Mouse (Mus musculus) mouse embryonic stem cell (cell line): ENCODE measurements around the gene Zfp280b.
"Not testable (repeated sequence)": the region's sequence is repeated elsewhere in the genome, so short reads cannot be mapped to it uniquely, and the experiment has no call there.

ENCODE experiments used
- in situ Hi-C, 2 experiments: fragments of 300-500 bp; cut with MboI; formaldehyde crosslinking; loops; 1 replicate in 1 of 2; 3 replicates in 1 of 2; pipeline ENCODE4 v1.14.3; 2019 to 2020; ENCODE audit warnings: low sequenced_read_pairs in 2 of 2, low pct_unique_long_range_greater_than_20kb in 1 of 2, mixed read lengths in 1 of 2; ENCODE audit not compliant: unreplicated experiment in 1 of 2

Zfp280b gene

DNA sequence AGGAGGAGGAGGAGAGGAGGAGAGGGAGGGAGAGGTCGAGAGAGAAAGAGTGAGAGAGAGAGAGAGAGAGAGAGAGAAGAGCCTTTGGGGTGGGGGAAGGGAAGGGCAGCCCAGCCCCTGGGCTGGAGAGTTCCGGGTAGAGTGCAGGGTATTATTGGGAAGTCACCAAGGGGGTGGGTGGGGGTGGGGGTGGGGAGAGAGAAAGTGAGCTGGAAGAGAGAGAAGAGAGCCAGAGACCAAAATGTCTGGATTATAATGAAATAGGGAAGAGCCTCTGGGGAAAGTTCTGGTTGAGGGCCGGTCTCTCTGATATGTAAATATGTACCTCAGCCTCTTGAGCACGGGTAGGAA, 4.5 kb upstream of the Zfp280b start:
- in situ Hi-C loops = no loop called here

DNA sequence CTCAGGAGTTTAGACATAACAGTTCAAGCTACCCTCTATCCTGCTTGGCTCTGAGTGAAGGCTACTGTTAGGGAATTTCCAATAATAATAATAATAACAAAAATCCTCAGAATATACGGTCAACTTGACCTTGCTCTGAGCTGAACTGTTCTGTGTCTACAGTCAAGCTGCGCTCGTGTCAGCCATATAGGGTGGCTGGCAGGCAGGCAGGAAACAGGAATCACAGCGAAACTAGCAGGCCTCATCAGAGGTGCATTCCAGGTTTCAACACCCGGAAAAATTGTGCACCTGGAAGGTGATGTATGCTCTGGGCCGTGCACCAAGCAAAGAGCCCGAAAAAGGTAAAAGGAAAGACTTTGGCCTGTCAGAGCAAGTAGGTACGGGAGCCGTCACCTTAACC, 4.1 kb upstream of the Zfp280b start:
- in situ Hi-C loops = no loop called here

DNA sequence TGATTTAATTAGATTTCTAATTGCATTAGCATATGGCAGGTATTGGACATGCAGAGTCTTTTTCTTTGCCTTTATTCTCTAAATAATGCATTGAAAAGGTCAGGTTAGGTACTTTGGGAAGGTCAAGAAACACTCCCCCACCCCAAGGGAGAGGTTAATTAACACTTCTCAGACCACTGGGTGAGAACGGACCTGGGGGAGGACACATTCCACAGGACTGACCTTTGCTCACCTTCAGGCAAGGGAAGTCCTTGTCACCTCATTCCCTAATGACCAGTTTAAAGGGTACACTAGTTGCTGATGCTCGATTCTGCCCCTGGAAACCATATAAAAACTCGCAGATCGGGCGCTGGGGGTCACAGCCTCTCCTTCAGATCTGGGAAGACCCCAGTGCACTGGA, 3.2 kb upstream of the Zfp280b start:
- in situ Hi-C loops = no loop called here

DNA sequence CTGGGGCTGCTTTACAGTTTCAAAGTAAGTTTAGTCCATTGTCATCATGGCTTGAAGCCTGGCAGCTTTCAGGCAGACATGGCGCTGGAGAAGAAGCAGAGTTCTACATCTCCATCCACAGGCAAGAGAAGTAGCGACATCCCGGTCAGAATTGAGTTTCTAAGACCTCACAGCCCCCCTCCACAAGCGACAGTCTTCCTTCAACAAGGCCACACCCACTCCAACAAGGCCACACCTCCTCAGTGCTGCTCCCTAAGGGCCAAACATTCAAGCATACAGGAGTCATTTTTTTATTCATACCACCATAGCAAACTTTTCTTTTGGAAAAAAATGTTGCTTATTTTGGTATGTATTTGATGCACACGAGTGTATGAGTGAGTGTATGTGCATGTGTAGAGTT, 2.0 kb upstream of the Zfp280b start:
- in situ Hi-C loops = no loop called here

DNA sequence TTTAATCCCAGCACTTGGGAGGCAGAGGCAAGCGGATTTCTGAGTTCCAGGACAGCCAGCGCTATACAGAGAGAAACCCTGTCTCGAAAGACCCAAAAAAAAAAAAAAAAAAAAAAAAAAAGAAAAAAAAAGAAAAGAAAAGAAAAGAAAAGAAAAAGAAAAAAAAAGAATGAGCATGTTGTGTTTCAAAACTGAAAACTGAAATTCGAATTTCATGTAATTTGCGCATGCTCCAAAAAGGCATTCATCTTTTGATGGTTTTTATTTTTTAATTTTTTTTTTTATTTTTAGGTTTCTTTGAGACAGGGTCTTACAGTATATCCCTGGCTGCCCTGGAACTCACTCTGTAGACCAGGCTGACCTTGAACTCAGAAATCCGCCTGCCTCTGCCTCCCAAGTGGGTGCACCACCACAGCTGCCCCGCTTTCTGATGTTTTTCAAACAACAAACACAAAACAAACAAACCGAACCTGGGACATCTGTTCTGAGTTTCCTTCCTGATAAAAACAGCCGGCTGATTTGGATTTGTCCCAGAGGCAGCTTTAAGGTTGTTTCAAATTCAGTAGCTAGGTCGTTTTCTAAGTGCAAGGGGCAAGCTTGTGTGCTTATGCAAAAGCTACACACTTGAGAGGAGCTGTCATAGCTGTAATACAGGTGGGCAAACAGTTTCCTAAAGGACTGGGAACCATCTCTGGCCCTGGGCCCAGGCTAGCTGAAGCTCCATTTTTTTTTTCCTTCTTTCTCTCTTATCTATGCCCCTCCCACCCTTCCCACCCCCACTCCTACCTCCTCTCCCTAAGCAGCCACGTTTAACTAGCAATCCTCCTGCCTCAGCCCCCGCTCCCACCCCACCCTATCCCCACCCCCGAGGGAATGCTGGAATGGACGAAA, 694 bp upstream of the Zfp280b start:
- in situ Hi-C loops = no loop called here

DNA sequence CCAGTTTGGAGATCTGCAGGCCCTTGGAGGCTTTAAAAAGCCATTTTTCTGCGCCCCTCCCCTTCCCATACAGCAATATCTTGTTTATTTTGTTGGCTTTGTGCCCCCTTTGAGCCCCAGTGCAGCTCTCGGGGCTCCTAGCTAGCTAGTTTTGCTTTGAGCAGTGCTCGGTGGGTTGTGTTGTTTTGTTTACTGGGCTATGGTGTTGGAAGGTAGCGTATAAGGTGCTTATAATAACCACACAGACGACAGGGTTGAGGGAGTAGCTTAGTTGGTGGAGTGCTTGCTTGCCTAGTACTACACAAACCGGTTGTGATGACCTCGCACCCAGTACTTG, 637 bp downstream of the Zfp280b start:
- in situ Hi-C loops = no loop called here

DNA sequence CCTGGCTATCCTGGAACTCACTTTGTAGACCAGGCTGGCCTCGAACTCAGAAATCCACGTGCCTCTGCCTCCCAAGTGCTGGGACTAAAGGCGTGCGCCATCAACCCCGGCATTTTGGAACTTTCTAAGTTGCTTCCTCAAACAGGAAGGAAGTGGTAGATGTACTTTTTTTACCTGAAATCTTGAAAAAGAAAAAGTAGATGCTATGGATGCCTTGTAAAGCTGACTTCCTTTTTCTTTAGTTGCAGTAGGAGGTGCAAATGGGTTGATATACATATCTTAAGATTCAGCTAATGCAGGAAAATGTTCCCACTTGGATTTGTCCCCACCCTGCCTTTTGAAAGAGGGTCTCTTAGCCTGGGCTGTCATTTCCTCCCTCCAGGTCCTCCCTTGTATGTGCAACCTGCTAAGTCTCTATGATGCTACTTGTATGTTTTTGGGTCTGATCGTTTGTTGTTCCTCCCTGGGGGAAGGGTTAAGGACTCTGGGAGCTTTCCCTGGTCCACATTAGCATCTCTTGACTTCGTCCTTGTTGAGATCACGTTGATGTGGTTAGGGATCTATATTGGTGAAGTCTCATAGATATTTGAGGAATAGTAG, 1.7 kb downstream of the Zfp280b start:
- in situ Hi-C loops = no loop called here

DNA sequence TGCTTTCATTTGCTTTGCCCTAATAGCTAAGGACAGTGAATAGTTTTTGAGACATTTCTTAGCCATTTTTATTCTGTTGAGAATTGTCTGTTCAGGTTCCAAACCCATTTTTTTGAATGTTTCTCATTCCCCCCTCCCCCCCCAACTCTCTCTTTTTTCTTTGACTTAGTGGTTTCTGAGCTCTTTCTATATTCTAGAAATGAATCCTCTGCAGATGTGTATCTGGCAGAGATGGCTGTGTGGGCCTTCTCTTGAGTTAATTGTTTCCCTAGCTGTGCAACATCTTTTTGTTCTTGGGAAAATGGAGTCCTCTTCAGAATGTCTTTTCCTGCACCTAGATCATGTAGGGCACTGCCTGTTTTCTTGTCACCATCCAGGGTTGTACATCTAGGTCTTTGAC, 2.8 kb downstream of the Zfp280b start:
- in situ Hi-C loops = no loop called here

DNA sequence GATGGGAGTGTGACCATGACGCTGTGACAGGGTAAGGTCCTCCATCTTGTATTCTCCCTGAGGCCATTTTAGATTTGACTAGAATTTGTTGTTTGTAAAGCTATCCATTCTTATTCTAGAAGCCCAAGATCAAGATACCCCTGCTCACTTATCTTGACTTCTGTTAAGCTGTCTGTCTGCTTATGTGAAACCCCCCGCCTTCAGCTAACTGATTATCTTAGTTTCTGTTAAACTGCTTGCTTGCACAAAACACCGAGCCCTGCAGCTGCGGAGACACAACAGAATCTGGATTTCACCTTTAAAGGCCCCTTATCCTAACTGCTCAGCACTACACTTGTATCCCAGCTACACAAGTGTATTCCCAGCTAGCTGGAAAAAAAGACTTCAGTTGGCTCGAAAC, 4.5 kb downstream of the Zfp280b start:
- in situ Hi-C loops = no loop called here

DNA sequence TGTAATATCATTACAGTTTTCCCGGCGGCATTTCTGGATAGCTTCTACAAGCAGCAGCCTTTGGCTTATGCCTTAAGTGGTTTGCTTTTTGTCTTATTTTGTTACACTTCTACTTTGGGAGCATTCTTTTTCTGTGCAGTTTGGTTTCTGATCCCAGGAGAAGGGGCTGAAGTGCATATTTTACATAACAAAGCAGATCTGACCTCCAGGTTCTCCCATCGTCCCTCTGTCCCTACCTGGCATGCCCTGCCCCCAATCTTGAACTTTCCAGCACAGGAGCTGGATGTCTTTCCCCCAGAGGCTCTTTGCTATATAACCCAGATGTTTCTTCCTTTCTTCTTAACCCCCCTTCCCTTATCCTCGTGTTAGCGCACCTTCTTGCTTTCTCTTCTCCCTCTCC, 12.9 kb downstream of the Zfp280b start:
- in situ Hi-C loops = no loop called here

DNA sequence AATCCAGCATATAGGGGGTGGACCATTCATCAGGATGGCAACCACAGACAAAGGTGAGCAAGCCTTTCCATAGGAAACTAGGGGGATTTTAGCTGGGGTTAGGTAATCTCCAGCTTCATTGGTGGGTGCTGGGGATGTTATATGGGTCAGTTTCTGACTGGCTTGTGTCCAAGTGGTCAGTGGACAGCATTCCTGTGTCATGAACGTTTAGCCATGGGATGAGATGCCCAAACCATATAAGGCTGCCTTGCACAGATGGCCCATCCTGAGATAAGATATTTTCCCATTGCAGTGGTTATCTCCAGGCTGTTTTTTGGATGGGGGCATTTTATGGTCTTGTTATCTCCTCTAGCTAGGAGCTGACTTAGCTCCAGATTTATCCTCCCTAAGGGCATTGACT, 14.3 kb downstream of the Zfp280b start:
- in situ Hi-C loops = no loop called here

DNA sequence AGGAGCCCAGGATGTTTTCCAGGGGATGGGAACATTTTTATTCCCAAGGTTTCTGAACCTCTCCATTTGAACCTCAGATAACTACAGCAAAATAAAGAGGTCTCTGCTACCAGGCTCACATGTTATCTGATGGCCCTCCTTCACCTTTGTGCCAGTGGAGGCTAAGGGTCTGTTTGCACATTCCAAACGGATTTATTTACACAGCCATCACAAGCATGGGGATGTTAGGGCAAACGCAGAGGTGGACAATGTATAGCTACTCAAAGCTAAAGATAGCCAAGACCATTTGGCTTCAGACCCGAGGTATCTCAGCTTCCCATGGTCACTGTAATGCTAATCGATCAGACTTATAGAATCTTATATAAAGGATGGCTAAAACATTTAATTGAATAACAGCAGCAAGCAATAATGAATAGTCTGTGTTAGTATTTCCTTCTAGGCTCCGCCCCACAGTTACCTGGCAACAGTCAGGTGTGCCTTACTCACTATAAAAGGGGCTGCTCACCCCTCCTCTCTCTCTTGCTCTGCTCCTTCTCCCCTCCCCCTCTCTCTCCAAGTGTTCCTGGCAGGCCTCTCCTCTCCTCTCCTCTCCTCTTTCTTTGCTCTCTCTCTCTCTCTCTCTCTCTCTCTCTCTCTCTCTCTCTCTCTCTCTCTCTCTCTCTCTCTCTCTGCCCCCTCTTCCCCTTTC, 14.9 kb downstream of the Zfp280b start:
- in situ Hi-C loops = no loop called here

DNA sequence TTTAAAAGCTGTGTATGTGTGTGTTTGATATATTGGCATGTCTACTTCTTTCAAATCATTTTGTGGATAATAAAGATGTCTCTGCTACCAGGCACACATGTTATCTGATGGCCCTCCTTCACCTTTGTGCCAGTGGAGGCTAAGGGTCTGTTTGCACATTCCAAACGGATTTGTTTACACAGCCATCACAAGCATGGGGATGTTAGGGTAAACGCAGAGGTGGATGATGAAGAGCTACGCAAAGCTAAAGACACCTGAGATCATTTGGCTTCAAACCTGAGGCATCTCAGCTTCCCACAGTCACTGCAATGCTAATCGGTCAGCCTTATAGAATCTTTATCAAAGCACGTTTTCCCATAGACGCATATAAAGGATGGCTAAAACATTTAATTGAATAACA, 16.5 kb downstream of the Zfp280b start:
- in situ Hi-C loops = no loop called here

DNA sequence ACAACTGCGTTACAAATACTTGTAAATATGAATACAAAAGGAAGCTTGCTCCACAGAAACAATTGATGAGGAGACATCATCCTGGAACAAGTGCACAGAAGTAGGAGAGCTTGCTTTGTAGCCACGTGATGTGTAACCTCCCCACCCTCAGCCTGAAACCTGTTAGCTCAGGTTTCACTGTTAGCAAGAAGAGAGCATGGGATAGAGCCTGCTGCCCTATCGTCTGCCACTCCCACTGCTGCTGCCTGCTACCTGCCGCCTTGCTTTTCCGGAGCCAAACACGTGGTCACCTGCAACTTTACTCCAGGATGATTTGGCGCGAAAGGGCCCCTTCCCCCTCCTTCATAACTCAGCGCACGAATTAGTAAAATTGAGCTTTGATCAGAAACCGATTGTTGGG, 19.4 kb downstream of the Zfp280b start:
- in situ Hi-C loops = no loop called here

DNA sequence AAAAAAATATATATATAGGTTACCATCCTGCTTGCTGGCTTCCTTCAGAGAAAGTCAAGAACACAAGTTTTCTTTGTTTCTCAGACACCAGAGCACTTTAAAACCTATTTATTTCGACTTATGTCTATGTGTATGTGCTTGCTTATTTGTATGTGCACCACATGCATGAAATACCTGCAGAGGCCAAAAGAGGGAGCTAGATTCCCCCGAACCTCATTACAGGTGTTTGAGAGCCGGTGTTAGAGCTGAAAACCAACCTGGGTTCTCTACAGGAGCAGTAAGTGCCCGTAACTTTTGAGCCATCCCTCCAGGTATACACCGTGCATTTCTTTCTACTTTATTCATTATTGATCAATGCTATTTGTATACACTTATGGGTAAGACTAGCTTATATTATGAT, 30.0 kb downstream of the Zfp280b start:
- in situ Hi-C loops = no loop called here

DNA sequence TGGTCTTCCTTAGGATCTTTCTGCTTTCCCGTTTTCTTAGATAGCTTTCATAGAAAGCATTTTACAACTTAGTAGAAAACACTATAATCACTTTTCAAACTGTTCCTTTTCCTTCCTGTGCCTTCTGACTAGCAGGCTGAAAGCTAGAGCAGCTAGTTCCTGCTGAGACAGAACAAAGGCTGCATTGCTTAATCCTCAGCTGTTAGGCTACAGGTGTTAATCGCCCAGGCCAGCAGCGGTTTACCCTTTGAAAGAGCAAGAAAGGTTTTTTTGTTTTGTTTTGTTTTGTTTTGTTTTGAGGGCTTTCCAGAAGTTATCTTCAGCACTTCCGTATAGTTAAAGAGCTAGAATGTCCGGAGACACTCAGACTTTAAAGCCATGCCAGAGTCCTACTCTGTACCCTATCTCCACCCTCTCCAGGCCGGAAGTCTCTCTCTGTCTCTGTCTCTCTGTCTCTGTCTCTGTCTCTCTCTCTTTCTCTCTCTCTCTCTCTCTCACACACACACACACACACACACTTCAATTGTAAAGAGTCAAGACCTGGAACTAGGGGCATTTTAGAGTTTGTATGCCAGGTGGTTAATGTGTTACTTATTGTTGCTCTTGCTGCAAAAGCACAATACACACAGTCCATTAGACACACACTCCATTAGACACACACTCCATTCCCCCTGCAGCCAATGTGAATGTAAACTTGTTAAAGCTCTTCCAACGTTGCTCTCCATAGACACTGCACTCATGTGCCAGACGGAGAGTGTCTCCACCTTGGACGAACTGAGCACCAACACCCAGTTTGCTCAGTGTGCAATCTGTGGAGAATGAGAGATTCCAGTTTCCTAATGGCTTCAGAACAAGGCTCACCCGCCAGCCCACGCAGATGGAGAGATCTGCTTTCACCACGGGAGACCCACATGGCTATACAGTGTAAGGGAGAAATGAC, 35.5 kb downstream of the Zfp280b start:
- in situ Hi-C loops = no loop called here

DNA sequence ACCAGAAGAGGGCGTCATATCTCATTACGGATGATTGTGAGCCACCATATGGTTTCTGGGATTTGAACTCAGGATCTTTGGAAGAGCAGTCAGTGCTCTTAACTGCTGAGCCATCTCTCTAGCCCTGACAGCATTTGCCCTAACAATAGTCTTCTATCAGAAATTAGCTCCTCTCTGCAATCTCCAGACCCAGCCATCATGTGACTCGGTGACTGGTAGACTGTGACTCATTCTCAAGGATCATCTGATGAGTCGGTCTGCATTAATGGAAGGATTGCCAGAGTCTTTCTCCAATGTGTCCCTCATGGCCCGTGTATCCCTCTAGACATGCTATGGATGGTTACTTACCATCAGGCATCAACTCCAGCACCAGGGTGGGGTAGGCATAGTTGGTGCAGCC, 39.6 kb downstream of the Zfp280b start:
- in situ Hi-C loops = not testable (repeated sequence)

DNA sequence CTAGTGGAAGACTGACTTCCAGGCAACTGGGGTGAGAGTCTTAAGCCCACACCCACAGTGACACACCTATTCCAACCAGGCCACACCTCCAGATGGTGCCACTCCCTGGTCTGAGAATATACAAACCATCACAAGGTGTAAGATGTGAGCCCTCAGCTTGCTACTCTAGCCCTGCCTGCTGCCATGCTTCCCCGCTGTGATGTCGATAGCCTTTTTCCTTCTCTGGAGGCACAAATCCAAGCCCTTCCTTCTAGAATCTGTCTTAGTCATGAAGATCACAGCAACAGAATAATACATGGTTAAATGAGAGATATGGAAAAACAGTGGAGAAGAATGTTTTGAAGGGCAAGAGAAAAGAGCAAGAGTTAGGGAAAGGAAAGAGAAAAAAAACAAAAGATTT, 44.6 kb downstream of the Zfp280b start:
- in situ Hi-C loops = not testable (repeated sequence)
